Mouse (Mus musculus) inflammation-experienced regulatory T-cells, adult 16 weeks (primary cell): Measurements from ENCODE around the gene Uroc1. TPM values are rescaled to one million over a fixed set of nuclear protein-coding genes. Genes with fewer than 3 reads are reported as not detected.

Source experiments
- polyA plus RNA-seq: library from polyadenylated mRNA; unstranded; fragments of 100-300 nt; shearing (Covaris generic); gene quantifications from one replicate; pipeline ENCODE4 v1.2.1, GENCODE M21; 2017

Gene Uroc1
- polyA plus RNA-seq = not detected

GRCm38 (mm10) chr6:90332561-90333425, at the start of gene Uroc1:
TSS of gene Uroc1 (plus strand) at chr6:90333284.

GRCm38 (mm10) chr6:90300919-90301318, 32.2 kb upstream of the Uroc1 start, which contains the start of gene BC048671:
TSS of gene BC048671 (plus strand) at chr6:90301219.

GRCm38 (mm10) chr6:90324991-90325390, 8.1 kb upstream of the Uroc1 start, which contains the start of gene Chst13:
TSS of gene Chst13 (minus strand) at chr6:90325185.

GRCm38 (mm10) chr6:90368976-90369724, 36.1 kb downstream of the Uroc1 start, which contains the start of gene Zxdc:
TSS of gene Zxdc (plus strand) at chr6:90369492.

Other genes with a start within 250 kb of the Uroc1 start
- not detected for gene Vmn1r50, start 231.9 kb upstream of the Uroc1 start, polyA plus RNA-seq
- not detected for gene Vmn1r51, start 210.7 kb upstream of the Uroc1 start, polyA plus RNA-seq
- not detected for gene Vmn1r52, start 158.5 kb upstream of the Uroc1 start, polyA plus RNA-seq
- gene V1ra8, start 130.5 kb upstream of the Uroc1 start, polyA plus RNA-seq = not detected
- not detected for gene Vmn1r53, start 108.8 kb upstream of the Uroc1 start, polyA plus RNA-seq
- gene Vmn1r54, start 87.0 kb upstream of the Uroc1 start, polyA plus RNA-seq = not detected
- not detected for gene BC048671, start 32.1 kb upstream of the Uroc1 start, polyA plus RNA-seq
- gene Chst13, start 8.1 kb upstream of the Uroc1 start, polyA plus RNA-seq = not detected
- gene Zxdc, start 36.2 kb downstream of the Uroc1 start, polyA plus RNA-seq = 2.7 TPM
- not detected for gene Cfap100, start 95.5 kb downstream of the Uroc1 start, polyA plus RNA-seq
- not detected for gene Klf15, start 129.3 kb downstream of the Uroc1 start, polyA plus RNA-seq
- 1.6 TPM for gene Aldh1l1, start 153.1 kb downstream of the Uroc1 start, polyA plus RNA-seq